Mouse (Mus musculus): ENCODE results near the gene Helt.
"Not testable (repeated sequence)": the region's sequence is repeated elsewhere in the genome, so short reads cannot be mapped to it uniquely, and the experiment has no call there.

The Helt gene

GRCm38 (mm10) chr8:46288021-46288420 lies 6.5 kb downstream of the Helt start:
- Histone ChIP-seq H3K36me3 (ENCODE audit: control insufficient read depth, insufficient read depth, low read length, poor library complexity, severe bottlenecking) (no peaks in the 10 kb centered on the region), H3K27me3 (ENCODE audit: control insufficient read depth, insufficient read depth, low read length, poor library complexity, severe bottlenecking) (no peaks in the 10 kb centered on the region)
- DNase-seq (ENCODE audit: low read depth, low spot score), result no peak

DNA sequence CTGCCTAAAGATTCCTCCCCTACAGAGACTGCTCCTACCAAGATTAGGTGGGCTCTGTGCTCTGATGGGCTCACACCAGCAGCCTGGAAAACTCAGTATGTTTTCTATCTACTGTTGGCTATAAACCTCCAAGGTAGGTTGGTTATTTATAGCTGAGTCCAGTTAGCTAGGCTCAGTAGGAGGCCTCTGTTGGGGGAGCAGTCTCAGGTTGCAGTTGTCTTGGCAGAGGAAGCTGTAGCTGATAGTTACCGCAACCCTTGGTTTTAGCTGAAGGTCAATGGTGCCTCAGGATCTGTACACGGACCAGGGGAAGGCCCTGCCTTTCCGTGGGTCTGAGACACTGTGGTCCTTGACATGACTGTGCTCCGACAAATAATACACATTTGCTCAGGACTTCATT lies 8.5 kb downstream of the Helt start:
- no peak for DNase-seq (ENCODE audit: low read depth, low spot score)
- H3K27me3 ChIP-seq (ENCODE audit: control insufficient read depth, insufficient read depth, low read length, poor library complexity, severe bottlenecking), result no peaks in the 10 kb centered on the region
- H3K36me3 ChIP-seq (ENCODE audit: control insufficient read depth, insufficient read depth, low read length, poor library complexity, severe bottlenecking), result no peaks in the 10 kb centered on the region

DNA sequence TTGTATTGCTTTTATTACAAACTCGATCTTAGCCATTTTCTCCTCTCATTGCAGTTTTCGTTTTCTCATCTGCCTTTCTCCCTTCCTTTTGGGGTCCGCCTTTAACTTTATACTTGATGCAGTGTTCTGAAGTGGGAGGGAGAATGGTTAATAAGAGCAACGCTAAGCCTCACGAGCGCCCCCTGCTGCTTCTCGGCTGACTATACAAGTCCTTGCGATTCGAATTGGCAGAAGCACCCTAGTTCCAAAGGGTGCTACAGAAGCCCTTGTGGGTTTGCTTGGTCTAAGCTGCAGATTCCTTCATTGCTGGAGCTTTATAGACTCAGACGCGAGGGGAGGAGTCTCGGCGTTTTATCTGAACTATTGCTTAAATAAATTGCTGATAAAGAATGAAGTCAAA lies 12.9 kb downstream of the Helt start:
- peak; percentile 72 for DNase-seq (ENCODE audit: low read depth, low spot score)
- H3K27me3 ChIP-seq (ENCODE audit: control insufficient read depth, insufficient read depth, low read length, poor library complexity, severe bottlenecking), result no peaks in the 10 kb centered on the region
- no peaks in the 10 kb centered on the region for H3K36me3 ChIP-seq (ENCODE audit: control insufficient read depth, insufficient read depth, low read length, poor library complexity, severe bottlenecking)

GRCm38 (mm10) chr8:46276939-46277338 lies 17.5 kb downstream of the Helt start:
- Histone ChIP-seq H3K27me3 (ENCODE audit: control insufficient read depth, insufficient read depth, low read length, poor library complexity, severe bottlenecking) (no peaks in the 10 kb centered on the region), H3K36me3 (ENCODE audit: control insufficient read depth, insufficient read depth, low read length, poor library complexity, severe bottlenecking) (no peaks in the 10 kb centered on the region)
- no peak for DNase-seq (ENCODE audit: low read depth, low spot score)

DNA sequence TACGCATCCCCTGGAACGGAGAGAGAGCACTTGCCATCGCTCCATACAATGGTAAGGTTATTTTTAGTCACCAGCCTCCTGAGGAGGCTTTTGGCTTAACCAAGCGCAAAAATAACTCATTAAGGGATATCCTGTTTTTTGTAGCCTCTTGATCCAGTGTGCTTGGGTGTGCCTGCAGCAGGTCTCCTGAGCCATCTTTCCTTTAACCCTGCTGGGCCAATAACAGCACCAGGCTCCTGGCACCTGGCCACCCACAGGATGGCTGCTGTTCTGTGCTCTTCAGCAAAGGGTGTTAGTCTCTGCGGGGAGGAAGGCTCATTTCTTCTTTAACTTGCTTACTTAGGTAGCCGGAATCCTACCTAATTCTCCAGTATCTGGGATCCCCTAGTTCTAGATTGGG lies 23.7 kb downstream of the Helt start:
- no peaks in the 10 kb centered on the region for H3K27me3 ChIP-seq (ENCODE audit: control insufficient read depth, insufficient read depth, low read length, poor library complexity, severe bottlenecking)
- H3K36me3 ChIP-seq (ENCODE audit: control insufficient read depth, insufficient read depth, low read length, poor library complexity, severe bottlenecking), result no peaks in the 10 kb centered on the region
- no peak for DNase-seq (ENCODE audit: low read depth, low spot score)

GRCm38 (mm10) chr8:46270147-46270546 lies 24.3 kb downstream of the Helt start:
- DNase-seq (ENCODE audit: low read depth, low spot score), result no peak
- Histone ChIP-seq H3K27me3 (ENCODE audit: control insufficient read depth, insufficient read depth, low read length, poor library complexity, severe bottlenecking) (no peaks in the 10 kb centered on the region), H3K36me3 (ENCODE audit: control insufficient read depth, insufficient read depth, low read length, poor library complexity, severe bottlenecking) (no peaks in the 10 kb centered on the region)

DNA sequence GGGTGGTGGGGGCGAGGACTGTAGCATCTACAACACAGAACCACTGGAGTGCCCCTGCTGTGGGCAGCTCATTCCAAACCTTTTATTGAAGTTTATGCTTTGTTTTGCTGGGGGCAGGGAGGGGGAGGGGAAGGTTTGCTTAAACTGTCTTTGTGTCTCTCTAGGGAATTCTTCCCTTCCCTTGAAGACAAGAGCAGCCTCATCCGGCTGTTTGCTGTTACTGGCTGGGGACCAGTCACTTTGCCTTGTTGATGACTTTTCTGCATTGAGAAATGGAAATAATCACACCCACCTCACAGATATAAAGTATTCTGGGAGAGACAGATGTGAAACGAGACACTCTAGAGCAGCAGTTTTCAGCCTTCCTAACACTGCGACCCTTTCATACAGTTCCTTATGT lies 27.7 kb downstream of the Helt start:
- Histone ChIP-seq H3K36me3 (ENCODE audit: control insufficient read depth, insufficient read depth, low read length, poor library complexity, severe bottlenecking) (no peaks in the 10 kb centered on the region), H3K27me3 (ENCODE audit: control insufficient read depth, insufficient read depth, low read length, poor library complexity, severe bottlenecking) (no peaks in the 10 kb centered on the region)
- no peak for DNase-seq (ENCODE audit: low read depth, low spot score)

DNA sequence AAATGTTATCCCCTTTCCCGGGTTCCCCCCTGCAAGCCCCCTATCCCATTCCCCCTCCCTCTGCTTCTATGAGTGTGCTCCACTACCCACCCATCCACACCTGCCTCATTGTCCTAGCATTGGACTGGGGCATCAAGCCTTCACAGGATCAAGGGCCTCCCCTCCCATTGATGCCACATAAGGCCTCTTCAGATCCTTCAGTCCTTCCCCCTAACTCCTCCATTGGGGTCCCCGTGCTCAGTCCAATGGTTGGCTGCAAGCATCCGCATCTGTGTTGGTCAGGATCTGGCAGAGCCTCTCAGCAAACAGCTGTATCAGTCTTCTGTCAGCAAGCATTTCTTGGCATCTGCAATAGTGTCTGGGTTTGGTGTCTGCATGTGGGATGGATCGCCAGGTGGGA lies 30.3 kb downstream of the Helt start:
- not testable (repeated sequence) for H3K36me3 ChIP-seq (ENCODE audit: control insufficient read depth, insufficient read depth, low read length, poor library complexity, severe bottlenecking); H3K27me3 ChIP-seq (ENCODE audit: control insufficient read depth, insufficient read depth, low read length, poor library complexity, severe bottlenecking); DNase-seq (ENCODE audit: low read depth, low spot score)

GRCm38 (mm10) chr8:46257921-46258682 lies 36.4 kb downstream of the Helt start:
- H3K27me3 ChIP-seq (ENCODE audit: control insufficient read depth, insufficient read depth, low read length, poor library complexity, severe bottlenecking), result no peaks in the 10 kb centered on the region
- no peak for DNase-seq (ENCODE audit: low read depth, low spot score)

GRCm38 (mm10) chr8:46252456-46252855 lies 42.0 kb downstream of the Helt start:
- H3K27me3 ChIP-seq (ENCODE audit: control insufficient read depth, insufficient read depth, low read length, poor library complexity, severe bottlenecking), result no peaks in the 10 kb centered on the region
- no peaks in the 10 kb centered on the region for H3K36me3 ChIP-seq (ENCODE audit: control insufficient read depth, insufficient read depth, low read length, poor library complexity, severe bottlenecking)
- no peak for DNase-seq (ENCODE audit: low read depth, low spot score)

More at GRCm38 (mm10) chr8:46257921-46258682, 36.4 kb downstream of the Helt start:
- H3K36me3 ChIP-seq (ENCODE audit: control insufficient read depth, insufficient read depth, low read length, poor library complexity, severe bottlenecking), result no peaks in the 10 kb centered on the region

DNA sequence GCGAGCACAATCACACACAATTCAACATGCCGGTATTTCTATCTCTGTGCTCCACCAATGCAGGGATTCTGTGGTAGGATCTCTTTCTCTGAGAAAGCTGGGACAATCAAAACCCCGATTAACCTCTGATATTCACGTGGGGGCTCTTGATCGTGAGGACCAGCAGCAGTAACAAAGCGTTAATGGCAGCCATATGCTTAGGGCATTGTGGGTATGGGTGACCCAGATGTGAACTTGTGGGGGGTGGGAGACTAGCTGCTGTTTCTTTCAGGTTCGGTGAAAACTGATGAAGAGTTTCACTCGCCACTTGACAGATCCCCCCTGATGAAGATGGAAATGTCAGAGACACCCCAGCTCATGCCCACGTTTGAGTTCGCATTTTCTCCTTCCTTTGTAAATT lies 42.9 kb downstream of the Helt start:
- H3K27me3 ChIP-seq (ENCODE audit: control insufficient read depth, insufficient read depth, low read length, poor library complexity, severe bottlenecking), result no peaks in the 10 kb centered on the region
- H3K36me3 ChIP-seq (ENCODE audit: control insufficient read depth, insufficient read depth, low read length, poor library complexity, severe bottlenecking), result no peaks in the 10 kb centered on the region
- DNase-seq (ENCODE audit: low read depth, low spot score), result no peak

DNA sequence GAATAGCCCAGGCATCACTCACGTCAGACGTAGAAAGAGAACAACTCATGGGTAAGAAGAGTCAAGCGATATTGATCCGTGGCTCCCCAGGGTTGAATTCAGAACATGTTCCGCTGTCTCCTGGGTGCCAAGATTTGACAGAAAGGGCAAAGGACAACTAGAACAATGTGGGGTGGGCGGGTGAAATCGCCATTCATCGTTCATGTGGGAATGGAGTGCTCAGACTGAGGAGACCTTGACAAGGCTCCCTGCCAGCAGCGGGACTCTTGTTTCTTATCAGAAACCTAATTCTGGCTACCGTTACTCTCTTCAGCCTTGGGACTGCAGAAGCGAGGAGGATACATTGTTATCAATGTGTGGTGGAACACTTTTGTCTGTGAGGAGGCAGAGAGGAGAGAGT lies 48.1 kb downstream of the Helt start:
- no peaks in the 10 kb centered on the region for H3K27me3 ChIP-seq (ENCODE audit: control insufficient read depth, insufficient read depth, low read length, poor library complexity, severe bottlenecking)
- DNase-seq (ENCODE audit: low read depth, low spot score), result no peak
- H3K36me3 ChIP-seq (ENCODE audit: control insufficient read depth, insufficient read depth, low read length, poor library complexity, severe bottlenecking), result no peaks in the 10 kb centered on the region

- no peaks in the 10 kb centered on the region for H3K27me3 ChIP-seq (ENCODE audit: control insufficient read depth, insufficient read depth, low read length, poor library complexity, severe bottlenecking)
- no peaks in the 10 kb centered on the region for H3K36me3 ChIP-seq (ENCODE audit: control insufficient read depth, insufficient read depth, low read length, poor library complexity, severe bottlenecking)
- DNase-seq (ENCODE audit: low read depth, low spot score), result no peak
Observed at GRCm38 (mm10) chr8:46242946-46243345, 51.5 kb downstream of the Helt start.
